Mouse (Mus musculus): ENCODE results near the gene Ttc7.

The Ttc7 gene

DNA sequence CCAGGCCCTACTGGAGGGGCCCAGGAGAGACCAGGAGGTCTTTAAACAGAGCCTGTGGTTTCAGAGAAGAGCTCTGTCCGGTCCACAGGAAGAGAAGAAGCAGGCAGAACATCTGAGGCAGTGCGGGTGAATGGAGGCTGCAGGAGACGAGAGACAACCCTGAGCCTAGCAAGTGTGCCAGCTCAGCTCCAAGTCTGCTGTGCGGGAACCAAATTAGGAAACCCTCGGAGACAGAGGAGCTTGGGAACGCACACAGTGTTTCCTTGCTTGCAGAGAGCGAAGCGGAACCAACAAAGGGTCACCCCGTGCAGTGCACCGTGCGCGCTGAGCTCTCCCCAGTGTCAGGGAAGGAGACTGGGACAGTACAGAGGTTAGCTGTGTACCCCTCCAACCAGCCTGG lies 54.2 kb downstream of the Ttc7 start:
- no peak for DNase-seq (ENCODE audit: low read depth, low spot score)

GRCm38 (mm10) chr17:87337683-87338082 lies 55.0 kb downstream of the Ttc7 start:
- no peak for DNase-seq (ENCODE audit: low read depth, low spot score)

GRCm38 (mm10) chr17:87339122-87339521 lies 56.4 kb downstream of the Ttc7 start:
- no peak for DNase-seq (ENCODE audit: low read depth, low spot score)

- DNase-seq (ENCODE audit: low read depth, low spot score), result peak; percentile 93
These were observed 60.5 kb downstream of the Ttc7 start for GRCm38 (mm10) chr17:87343060-87343703.

GRCm38 (mm10) chr17:87344441-87345251 lies 62.0 kb downstream of the Ttc7 start:
- DNase-seq (ENCODE audit: low read depth, low spot score), result peak; percentile 97

GRCm38 (mm10) chr17:87345252-87345593 lies 62.5 kb downstream of the Ttc7 start:
- no peak for DNase-seq (ENCODE audit: low read depth, low spot score)

DNA sequence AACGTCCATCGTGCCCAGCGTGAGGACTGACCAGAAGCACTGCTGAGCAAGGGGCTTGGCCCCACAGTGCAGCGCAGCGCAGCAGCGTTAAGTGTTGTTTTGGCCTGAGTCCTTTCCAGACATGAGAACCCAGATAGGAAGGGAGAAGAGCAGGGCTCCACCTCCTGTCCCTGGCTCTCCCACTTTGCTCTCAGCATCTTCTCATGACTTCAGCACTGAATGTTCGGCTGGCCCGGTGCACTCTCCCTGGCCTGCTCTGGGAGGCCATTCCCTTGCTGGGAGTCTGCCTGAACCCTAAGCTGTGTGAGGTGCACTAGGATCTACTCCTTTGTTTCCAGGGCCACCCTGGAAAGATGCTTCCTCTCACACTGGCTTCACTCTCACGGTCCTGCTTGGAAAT lies 65.7 kb downstream of the Ttc7 start:
- peak; percentile 47 for DNase-seq (ENCODE audit: low read depth, low spot score)

DNA sequence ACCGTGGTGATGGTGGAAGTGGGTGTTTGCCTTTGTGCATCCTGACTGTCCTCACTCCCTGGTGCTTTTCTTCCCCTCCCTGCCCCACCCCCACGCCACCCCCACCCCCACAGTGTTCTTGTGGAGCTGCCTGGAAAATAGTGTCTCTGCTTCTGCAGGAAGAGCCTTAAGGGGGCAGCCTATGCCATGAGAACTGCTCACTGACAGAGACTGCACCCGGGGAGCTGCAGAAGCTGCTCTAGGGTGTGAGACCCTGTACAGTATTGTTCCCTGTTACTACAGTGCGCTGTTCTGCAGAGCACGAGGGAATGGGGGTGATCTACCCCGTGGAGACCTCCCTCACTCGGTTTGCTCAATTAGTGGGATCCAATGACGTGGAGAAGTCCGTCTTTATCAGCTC lies 66.4 kb downstream of the Ttc7 start:
- no peak for DNase-seq (ENCODE audit: low read depth, low spot score)

- DNase-seq (ENCODE audit: low read depth, low spot score), result no peak
These were observed 66.9 kb downstream of the Ttc7 start for GRCm38 (mm10) chr17:87349575-87349974.

DNA sequence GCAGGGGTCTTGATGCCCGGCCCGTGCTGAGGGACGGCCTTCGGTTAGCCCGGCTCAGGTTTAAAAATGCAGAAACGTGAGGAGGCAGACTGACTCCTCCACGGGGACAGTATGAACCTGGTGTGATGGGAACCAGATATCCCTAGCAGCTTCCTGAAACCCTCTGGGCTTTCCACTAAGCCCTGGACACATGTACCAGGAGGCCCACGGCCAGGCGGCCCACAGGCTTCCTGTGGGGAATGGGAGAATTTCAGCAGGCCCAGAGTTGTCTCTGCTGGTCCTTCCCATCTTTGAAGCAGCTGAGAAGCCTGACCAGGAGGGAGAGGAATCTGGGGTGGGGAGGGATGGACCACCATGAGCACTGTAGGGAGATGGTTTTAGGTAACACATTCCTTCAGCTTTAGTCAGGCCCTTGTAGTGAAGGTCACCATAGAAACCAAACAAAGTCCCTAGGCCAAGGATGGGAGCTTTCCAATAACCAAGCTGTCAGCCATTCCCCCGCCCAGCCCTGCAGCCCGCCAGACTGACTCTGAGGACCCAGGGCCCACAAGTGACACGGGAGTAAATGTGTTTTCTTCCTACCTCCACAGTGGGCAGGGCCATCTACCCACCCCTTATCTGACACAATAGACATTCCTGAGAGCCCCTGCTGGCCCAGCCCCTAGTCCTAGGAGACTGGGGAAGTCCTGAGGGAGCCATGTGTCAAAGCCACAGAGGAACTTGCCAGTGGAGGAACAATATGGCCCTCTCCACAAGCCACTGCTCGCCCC lies 68.0 kb downstream of the Ttc7 start:
- peak; percentile 86 for DNase-seq (ENCODE audit: low read depth, low spot score)

DNA sequence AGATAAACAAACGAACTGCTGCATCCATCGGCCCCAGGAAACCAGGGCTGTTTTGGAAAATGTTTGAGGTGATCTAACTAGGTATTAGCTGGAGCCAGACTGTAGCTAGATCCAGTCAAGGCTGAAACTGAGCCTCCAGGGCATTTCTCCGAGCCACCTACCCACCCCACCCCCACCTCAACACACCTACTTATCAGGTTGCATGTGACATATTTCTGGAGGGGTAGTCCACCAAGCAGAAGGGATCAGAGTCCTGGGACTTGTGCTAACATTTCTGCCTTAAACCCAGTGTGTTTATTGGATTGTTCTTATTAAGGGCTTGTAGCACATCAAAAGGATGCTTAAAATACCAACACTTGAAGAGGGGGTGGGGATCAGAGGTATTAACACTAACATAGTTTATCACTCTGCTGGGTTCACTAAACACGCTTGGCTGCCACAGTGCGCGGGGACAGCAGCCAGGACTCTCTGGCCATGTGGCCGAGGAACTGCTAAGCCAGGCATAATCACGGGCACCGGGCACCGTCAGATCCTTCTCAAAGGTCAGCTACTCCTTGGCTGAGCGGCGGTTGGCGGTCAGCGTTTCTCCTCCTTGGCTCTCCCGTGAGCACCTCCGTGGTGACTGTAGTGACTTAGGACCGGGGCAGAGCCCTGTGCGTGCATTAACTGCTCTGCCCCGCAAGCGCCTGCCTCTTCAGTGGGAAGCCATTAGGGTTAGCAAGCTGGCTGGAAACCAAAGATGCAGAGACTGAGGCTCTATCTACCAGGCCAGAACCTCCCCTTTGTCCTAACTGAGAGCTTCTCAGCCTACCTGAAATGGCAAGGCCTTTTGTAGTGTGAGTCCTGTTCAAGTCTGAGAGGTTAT lies 68.8 kb downstream of the Ttc7 start:
- peak; percentile 95 for DNase-seq (ENCODE audit: low read depth, low spot score)

GRCm38 (mm10) chr17:87352106-87352897 lies 69.6 kb downstream of the Ttc7 start:
- DNase-seq (ENCODE audit: low read depth, low spot score), result peak; percentile 63

- DNase-seq (ENCODE audit: low read depth, low spot score), result peak; percentile 46
These were observed 70.2 kb downstream of the Ttc7 start for GRCm38 (mm10) chr17:87352898-87353225.

DNA sequence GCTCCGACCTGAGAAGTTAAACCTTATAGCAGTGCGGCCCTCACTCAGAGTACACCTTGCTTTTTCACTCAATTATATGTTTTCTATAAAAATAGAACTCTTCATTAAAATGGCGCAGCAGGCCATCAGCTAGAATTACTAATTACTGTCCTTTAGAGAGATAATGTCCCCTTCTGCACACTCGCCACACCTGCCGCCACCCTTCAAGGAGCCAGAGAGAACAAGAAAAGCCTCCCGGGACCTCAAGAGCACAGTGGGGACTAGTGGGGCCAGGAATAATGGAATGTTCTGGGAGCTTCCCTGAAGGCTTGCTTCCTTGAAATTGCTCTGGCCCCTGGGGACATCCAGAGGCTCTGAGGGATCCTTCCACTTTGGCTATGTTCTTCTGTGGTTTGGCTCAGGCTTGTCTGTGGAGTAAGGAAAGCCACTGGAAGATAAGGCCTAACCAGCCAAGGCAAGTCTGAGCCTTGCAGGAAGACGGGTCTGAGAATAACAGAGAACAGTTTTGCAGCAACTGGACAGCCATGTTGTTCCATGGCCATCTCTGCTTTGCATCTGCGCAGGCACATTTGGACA lies 71.1 kb downstream of the Ttc7 start:
- DNase-seq (ENCODE audit: low read depth, low spot score), result no peak

DNA sequence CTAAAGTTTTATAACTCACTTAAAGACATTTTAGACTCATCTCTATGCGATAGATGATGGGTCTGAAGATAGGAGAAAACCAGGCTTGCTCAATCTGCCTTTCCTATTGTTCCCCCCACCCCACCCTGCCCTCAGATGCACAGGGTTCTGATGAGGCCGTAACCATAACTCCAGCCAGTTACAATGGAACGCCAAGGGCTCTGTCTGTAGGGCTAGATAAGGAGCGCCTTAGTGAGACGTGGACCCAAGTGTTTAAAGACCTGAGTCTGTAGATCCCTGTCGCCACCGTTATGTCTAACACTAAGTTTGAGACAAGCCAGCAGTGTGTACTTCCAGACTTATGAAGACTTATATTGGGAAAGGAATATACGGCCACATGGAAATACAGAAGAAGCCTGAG lies 72.8 kb downstream of the Ttc7 start:
- DNase-seq (ENCODE audit: low read depth, low spot score), result no peak

DNA sequence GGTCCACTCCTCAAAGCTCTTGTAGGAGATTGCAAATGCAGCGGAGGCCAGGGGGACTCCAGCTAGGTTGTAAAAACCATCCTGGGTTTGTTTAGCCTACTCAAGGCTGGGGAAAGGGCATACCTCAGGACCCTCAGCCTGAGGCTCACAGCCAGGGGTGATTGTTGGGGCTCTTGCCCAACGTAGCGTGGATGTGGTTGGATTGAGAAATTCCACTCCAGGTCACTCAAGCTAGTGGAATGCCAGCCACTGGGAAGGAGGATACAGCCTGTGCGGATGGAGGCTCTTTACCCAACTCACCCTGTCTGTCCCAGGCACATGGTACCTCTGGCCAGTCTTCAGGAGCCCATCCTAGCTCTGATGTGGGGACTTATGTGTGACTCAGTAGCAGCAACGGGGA lies 73.6 kb downstream of the Ttc7 start:
- no peak for DNase-seq (ENCODE audit: low read depth, low spot score)

DNA sequence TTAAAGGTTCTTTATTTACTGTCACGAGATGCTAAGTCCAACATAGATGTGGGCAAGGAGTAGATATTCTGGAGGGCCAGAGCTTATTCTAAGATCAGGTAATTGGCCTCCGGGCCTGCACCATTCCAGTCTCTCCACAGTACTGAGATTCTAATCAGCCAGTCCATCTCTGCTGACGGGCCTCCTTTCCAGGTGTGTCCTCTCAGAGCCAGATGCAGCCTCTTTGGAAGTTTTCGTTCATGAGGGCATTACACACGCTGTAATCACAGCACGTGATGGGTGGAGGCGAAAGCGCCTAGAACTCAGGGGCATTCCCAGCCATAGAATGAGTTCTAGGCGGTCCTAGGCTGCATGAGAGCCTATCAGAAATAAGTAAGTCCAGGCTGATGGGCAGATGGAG lies 74.8 kb downstream of the Ttc7 start:
- DNase-seq (ENCODE audit: low read depth, low spot score), result no peak

- peak; percentile 76 for DNase-seq (ENCODE audit: low read depth, low spot score)
These were observed 78.4 kb downstream of the Ttc7 start for GRCm38 (mm10) chr17:87361132-87361531.

DNA sequence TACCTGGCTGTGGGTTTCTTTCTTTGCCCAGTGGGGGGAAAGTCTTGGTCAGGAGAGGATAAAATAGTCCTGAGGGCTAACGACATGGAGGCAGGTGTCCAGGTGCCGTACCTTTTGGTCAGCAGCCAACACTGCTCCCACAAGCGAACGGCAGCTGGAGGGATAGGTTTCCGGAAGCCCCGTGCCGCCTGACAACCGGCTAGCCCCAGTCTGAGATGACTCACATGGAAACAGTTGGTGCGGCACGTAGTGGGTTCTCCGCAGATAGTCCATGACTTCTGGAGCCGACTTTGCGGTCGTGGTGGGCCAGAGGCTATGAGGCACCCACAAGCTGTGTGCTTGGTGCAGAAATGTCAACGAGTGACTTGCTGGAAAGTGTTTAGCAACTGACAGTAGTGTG lies 81.4 kb downstream of the Ttc7 start:
- DNase-seq (ENCODE audit: low read depth, low spot score), result no peak

- DNase-seq (ENCODE audit: low read depth, low spot score), result no peak
These were observed 82.6 kb downstream of the Ttc7 start for GRCm38 (mm10) chr17:87365268-87365667.

- no peak for DNase-seq (ENCODE audit: low read depth, low spot score)
These were observed 83.8 kb downstream of the Ttc7 start for GRCm38 (mm10) chr17:87366520-87366919.

All from skeletal muscle tissue, adult 2 months (tissue).